Mouse (Mus musculus) hindbrain, embryonic 13.5 days (tissue): Measurements from ENCODE around the gene Clint1. TPM values are rescaled to one million over a fixed set of nuclear protein-coding genes. Genes with fewer than 3 reads are reported as not detected.

Experiments
- ATAC-seq: fragments of 200-750 bp; cut with Nextera tagmentation; 2 replicates; pipeline ENCODE4 v1.8.0; 2017; ENCODE audit warnings: moderate TSS enrichment; ENCODE audit not compliant: low FRiP score
- H3K27ac ChIP-seq: fragments of 300-500 bp; sonication (generic); 2 replicates; pipeline ENCODE4 v1.5.1; 2015; ENCODE audit warnings: inconsistent platforms, mild to moderate bottlenecking, moderate library complexity
- H3K27me3 ChIP-seq: fragments of 300-500 bp; sonication (generic); 2 replicates; pipeline ENCODE4 v1.6.1; 2015; ENCODE audit warnings: mild to moderate bottlenecking, inconsistent platforms
- H3K36me3 ChIP-seq: fragments of 300-500 bp; sonication (generic); 2 replicates; pipeline ENCODE4 v1.6.1; 2015; ENCODE audit warnings: mild to moderate bottlenecking, inconsistent platforms
- H3K4me1 ChIP-seq: fragments of 300-500 bp; sonication (generic); replicated peaks from 2 replicates; pipeline ENCODE4 v1.6.1; 2015; ENCODE audit warnings: inconsistent platforms
- H3K4me2 ChIP-seq: fragments of 300-500 bp; sonication (generic); 2 replicates; pipeline ENCODE4 v1.6.1; 2015; ENCODE audit warnings: inconsistent platforms, mild to moderate bottlenecking, moderate library complexity
- H3K4me3 ChIP-seq: fragments of 300-500 bp; sonication (generic); 2 replicates; pipeline ENCODE4 v1.5.1; 2015; ENCODE audit warnings: mild to moderate bottlenecking, inconsistent platforms
- H3K9ac ChIP-seq: fragments of 300-500 bp; sonication (generic); 2 replicates; pipeline ENCODE4 v1.6.1; 2015; ENCODE audit warnings: mild to moderate bottlenecking, inconsistent platforms
- H3K9me3 ChIP-seq: fragments of 300-500 bp; sonication (generic); 2 replicates; pipeline ENCODE4 v1.6.1; 2016; ENCODE audit warnings: inconsistent platforms
- WGBS: fragments of 180-500 bp; shearing (Covaris S2); methylation state at CpG from one replicate; pipeline ENCODE4 v1.1.7; 2015; 5-methylcytosine and 5-hydroxymethylcytosine counted together
- polyA plus RNA-seq: library from polyadenylated mRNA; unstranded; fragments of >200 nt; fragmentation: Nextera tagmentation; extraction: Ambion mirVana; gene quantifications from 2 replicates; pipeline ENCODE4 v1.2.1, GENCODE M21; 2015

Gene Clint1
- polyA plus RNA-seq, 1 experiment from 2014 or later: 48.1 TPM

DNA sequence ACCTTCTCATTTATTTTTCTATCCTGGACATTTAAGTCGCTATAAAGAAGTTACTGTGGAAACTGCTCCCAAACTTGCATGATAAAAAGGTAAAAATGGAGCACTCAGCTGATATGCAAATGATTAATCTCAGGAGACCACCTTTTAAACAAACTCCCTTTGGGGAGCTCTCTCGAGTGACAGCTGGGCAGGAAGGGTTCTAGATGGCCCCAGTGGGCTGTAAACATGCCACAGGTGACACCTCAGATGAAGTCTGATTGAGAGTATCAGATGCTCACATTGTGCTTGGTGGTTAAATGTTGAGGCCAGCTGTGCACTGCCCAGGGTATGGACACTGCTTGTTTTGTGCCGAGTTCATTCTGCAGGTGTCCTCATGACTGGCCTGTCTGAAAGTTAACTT is 2.0 kb upstream of the Clint1 start:
- Histone ChIP-seq H3K27me3 (no peaks in the 10 kb centered on the region), H3K4me3 (no peak overlapping the region), H3K4me1 (peaks cover 23% of the 10 kb centered on the region), H3K9ac (no peak overlapping the region), H3K4me2 (no peak overlapping the region), H3K27ac (no peak overlapping the region), H3K36me3 (no peaks in the 10 kb centered on the region), H3K9me3 (no peaks in the 10 kb centered on the region)
- 65% methylated on average over 3 of the region's 3 CpGs for WGBS
- no peak for ATAC-seq

DNA sequence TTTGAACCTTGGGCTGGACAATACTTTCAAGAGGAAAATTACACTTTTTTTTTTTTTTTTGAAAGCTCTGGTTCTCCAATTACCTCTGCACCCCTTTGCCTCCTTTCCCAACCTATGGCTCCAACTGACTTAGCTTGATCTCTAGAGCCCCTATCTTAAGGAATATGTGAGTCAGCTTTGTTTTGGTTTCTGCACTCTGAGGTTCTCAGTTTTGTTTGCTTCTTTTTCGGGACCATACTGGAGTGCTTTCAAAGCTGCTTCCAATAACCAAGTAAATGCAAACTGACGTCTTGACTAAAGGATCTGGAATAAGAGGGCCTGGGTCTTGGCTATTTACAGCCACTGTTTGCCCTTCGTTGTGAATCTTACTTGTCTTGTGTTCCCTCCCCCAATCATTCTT is 1.5 kb upstream of the Clint1 start:
- Histone ChIP-seq H3K4me1 (peaks cover 26% of the 10 kb centered on the region), H3K4me2 (no peak overlapping the region), H3K27me3 (no peaks in the 10 kb centered on the region), H3K4me3 (no peak overlapping the region), H3K36me3 (no peaks in the 10 kb centered on the region), H3K9ac (no peak overlapping the region), H3K9me3 (no peaks in the 10 kb centered on the region), H3K27ac (no peak overlapping the region)
- ATAC-seq: no peak
- 53% methylated on average over 3 of the region's 3 CpGs for WGBS

DNA sequence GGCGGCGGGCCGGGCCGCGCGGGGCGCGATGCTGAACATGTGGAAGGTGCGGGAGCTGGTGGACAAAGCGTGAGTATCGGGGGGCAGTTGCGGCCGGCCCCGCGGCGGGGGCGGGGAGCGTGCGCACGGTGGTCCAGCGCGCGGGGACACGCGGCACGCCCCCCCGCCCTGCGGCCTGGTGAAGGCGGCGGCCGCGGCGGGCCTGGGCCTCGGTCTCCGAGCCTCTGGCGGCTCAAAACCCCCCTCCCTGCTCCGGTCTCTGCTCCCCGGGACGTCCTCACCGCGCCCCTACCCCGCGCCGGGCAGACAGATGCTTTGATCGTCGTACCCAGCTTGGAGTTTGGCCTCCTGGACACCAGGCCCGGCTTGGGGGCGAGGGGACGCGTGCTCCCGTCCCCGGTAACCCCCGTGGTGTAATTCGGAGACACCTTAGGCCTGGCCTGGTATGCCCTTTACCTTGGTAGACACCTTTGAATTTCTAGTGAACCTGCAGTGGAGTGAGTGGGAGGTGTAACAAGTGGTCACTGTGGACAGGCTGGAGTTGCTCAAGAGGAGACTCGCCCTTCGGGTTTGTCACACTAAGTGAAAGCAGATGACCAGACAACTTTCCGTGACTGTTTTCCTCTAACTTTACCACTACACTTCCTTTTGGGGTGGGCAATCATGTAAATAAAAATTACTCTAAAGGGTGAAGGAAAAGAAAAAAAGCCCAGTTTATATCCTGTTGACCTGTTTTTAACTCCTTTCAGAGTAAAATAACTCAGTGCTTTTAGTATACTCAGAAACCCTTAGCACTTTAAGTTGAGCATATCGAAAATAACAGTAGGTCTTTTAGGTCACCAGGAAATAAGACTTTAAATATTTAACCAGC is 508 bp downstream of the Clint1 start:
- Histone ChIP-seq H3K4me3 (peak overlapping the region; percentile 92), H3K27me3 (no peaks in the 10 kb centered on the region), H3K9me3 (no peaks in the 10 kb centered on the region), H3K36me3 (peaks cover 3% of the 10 kb centered on the region; the same call in 1 of the 2 replicates), H3K4me2 (peak overlapping the region; percentile 70), H3K27ac (peak overlapping the region; percentile 86), H3K4me1 (peaks cover 44% of the 10 kb centered on the region), H3K9ac (peak overlapping the region; percentile 98)
- 2% methylated on average over 46 of the region's 58 CpGs for WGBS
- ATAC-seq: peak; percentile 85

DNA sequence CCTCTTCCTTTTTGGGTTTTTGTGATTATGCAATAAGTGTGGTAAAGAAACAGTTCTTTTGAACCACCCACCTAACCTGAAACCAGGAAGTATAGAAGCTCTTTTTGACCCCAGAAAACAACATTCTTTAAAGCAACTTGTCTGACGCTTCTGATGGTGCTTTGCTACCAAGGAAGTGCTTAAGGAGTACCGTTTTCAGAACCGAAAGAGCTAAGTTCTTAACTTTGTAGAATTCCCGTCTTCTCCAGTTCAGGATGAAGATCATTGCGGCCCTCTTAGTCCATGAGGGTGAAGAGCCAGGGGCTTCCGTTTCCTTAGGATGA is 1.1 kb downstream of the Clint1 start:
- H3K4me1 ChIP-seq: peaks cover 45% of the 10 kb centered on the region
- H3K4me2 ChIP-seq: peak overlapping the region; percentile 70
- 81% methylated on average over 6 of the region's 6 CpGs for WGBS

DNA sequence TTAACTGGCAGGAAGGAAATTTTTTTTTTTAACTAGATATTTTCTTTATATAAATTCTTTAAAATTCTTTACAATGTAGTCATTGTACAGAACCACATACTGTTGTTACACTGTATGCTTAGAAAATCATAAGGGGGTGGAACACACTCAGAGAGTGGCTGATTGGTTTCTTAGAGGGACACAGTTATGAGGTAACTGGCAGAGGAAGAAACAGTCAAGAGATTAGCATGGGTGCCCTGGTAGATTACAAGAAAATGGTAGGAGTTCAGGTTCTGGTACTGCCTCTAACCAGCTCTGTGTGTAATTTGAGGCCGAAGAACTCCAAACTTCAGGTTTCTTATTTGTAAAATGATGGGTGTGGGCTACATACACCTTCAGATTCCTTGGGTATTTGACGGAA is 2.1 kb downstream of the Clint1 start:
- Histone ChIP-seq H3K4me1 (peaks cover 45% of the 10 kb centered on the region), H3K4me2 (no peak overlapping the region), H3K27me3 (no peaks in the 10 kb centered on the region), H3K9me3 (no peaks in the 10 kb centered on the region), H3K36me3 (peaks cover 5% of the 10 kb centered on the region; the same call in 1 of the 2 replicates), H3K27ac (no peak overlapping the region), H3K4me3 (no peak overlapping the region), H3K9ac (no peak overlapping the region)
- 90% methylated on average over 2 of the region's 2 CpGs for WGBS
- no peak for ATAC-seq

More for the DNA sequence above, 1.1 kb downstream of the Clint1 start:
- Histone ChIP-seq H3K27ac (no peak overlapping the region), H3K36me3 (peaks cover 3% of the 10 kb centered on the region; the same call in 1 of the 2 replicates), H3K9ac (peak overlapping the region; percentile 51), H3K9me3 (no peaks in the 10 kb centered on the region), H3K27me3 (no peaks in the 10 kb centered on the region), H3K4me3 (peak overlapping the region; percentile 92)
- no peak for ATAC-seq

DNA sequence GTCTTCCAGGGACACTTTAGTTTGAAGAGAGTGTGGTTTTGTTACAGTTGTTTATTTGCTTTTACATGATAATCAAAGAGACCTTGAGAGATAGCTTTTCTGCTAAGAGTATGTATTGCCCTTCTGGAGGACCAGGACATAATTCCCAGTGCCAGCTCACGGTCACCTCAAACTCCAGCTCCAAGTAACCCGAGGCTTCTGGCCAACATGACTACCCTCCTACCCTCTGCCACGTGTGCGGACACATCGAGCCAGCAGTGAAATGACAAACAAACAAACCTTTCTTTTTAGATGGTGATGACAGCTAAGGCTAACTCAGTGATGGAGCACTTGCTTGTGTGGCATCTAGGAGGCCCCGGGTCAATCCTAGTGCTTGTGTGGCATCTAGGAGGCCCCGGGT is 2.5 kb downstream of the Clint1 start:
- no peak overlapping the region for H3K9ac ChIP-seq
- H3K27ac ChIP-seq: no peak overlapping the region
- no peak for ATAC-seq
- H3K36me3 ChIP-seq: peaks cover 6% of the 10 kb centered on the region; the same call in 1 of the 2 replicates
- WGBS: 85% methylated on average over 7 of the region's 7 CpGs
- H3K4me3 ChIP-seq: no peak overlapping the region
- H3K27me3 ChIP-seq: no peaks in the 10 kb centered on the region
- H3K4me2 ChIP-seq: no peak overlapping the region
- H3K4me1 ChIP-seq: peaks cover 45% of the 10 kb centered on the region
- no peaks in the 10 kb centered on the region for H3K9me3 ChIP-seq

DNA sequence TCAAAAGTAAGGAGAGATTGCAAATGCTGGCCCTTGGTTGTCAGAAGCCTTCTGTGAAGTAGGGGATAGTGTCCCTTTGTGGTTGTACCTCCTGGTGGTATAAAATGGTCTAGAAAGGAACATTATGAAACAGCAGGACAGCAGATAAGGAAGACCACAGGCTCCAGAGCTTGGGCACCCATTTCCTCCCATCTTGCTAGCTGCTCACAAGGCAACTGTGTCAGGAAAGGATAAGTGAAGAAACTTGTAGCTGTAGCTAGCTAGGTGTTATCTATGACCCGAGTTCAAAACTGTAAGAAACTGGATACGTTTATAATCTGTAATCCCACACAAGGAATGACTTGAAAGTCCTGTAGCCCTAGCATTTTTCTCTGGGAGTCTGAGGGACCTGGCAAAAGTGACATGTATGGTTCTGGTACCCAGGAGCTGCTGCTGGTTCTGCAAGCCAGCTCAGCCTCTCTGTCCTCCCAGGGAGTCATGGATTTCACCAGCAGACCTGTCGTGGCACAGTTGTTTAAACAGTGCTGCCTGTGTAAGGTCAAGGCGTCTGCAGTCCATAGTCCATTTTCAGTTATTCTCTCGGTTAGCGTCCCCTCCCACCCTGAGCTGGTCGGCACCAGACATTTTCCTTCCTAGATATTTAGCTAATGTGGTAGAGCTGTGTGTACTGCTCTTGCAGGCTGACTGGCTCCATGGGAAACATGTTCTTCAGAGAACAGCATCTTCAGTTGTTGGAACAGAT is 3.7 kb downstream of the Clint1 start:
- 89% methylated on average over 7 of the region's 7 CpGs for WGBS
- Histone ChIP-seq H3K4me2 (no peak overlapping the region), H3K36me3 (peaks cover 11% of the 10 kb centered on the region), H3K27ac (no peak overlapping the region), H3K4me1 (peaks cover 45% of the 10 kb centered on the region), H3K27me3 (no peaks in the 10 kb centered on the region), H3K9me3 (no peaks in the 10 kb centered on the region), H3K4me3 (no peak overlapping the region), H3K9ac (no peak overlapping the region; the same call in 1 of the 2 replicates)
- ATAC-seq: no peak

DNA sequence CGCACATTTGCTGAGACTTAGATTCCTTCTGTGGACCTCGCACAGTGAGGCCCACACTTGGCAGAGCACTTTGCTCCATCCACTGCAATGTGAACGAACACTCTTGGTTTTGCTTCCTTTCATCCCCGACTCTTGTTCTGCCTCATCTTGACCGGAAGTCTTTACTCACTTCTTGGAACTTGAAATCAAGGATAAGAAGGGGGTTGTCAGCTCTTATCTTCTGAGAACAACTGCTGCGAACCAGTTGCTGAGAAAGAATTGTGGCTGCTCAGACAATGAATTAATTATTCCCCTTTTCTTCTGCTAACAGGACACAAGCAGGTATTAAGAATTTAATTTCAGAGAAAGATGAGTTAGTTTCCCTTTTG is 4.3 kb downstream of the Clint1 start:
- Histone ChIP-seq H3K9ac (no peak overlapping the region; the same call in 1 of the 2 replicates), H3K27ac (no peak overlapping the region), H3K9me3 (no peaks in the 10 kb centered on the region), H3K4me3 (no peak overlapping the region), H3K4me1 (peaks cover 45% of the 10 kb centered on the region), H3K4me2 (no peak overlapping the region), H3K27me3 (no peaks in the 10 kb centered on the region), H3K36me3 (peaks cover 11% of the 10 kb centered on the region)
- 87% methylated on average over 6 of the region's 6 CpGs for WGBS
- no peak for ATAC-seq

DNA sequence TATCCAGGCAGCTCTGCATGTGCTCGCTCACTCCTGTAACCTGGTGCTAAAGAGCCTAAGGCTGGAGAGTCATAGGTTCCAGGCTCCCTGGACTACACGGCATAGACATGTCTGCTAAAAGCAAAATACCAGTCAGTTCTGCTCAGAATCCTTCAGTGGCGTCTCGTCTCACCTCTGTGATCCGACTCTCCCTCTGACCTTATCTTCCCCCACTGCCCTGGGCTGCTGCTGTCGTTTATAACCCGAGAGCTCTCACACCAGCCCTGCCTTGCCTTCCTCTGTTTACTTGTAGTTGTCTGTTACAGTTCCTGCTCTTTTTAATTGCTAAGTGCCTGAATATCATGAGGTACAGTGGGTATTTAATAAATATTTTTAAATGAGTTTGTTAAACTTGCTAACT is 9.5 kb downstream of the Clint1 start:
- H3K27me3 ChIP-seq: no peaks in the 10 kb centered on the region
- no peak overlapping the region for H3K4me3 ChIP-seq
- H3K4me2 ChIP-seq: no peak overlapping the region
- no peak for ATAC-seq
- no peak overlapping the region for H3K27ac ChIP-seq
- peaks cover 8% of the 10 kb centered on the region for H3K36me3 ChIP-seq
- WGBS: 93% methylated on average over 7 of the region's 7 CpGs
- peaks cover 9% of the 10 kb centered on the region; the same call in 1 of the 2 replicates for H3K4me1 ChIP-seq
- no peaks in the 10 kb centered on the region for H3K9me3 ChIP-seq
- no peak overlapping the region for H3K9ac ChIP-seq

DNA sequence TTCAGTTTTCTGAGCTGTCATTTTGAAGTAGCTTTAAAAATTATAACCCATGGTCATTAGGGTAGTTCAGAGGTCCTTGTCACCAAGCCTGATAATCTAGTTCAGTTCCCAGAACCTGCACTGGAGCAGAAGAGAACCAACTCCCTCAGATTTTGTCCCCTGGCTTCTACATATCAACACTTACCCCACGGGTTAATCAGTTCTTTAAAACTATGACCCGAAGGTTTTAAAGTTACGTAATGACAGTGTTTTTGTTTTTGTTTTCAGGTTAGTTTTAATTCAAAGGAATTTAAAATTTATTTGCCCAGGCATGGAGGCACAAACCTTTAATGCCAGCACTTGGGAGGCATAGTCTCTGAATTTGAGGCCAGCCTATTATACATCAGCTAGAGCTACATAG is 12.6 kb downstream of the Clint1 start:
- H3K9me3 ChIP-seq: no peaks in the 10 kb centered on the region
- no peak for ATAC-seq
- no peaks in the 10 kb centered on the region for H3K27me3 ChIP-seq
- no peak overlapping the region for H3K27ac ChIP-seq
- H3K36me3 ChIP-seq: peaks cover 5% of the 10 kb centered on the region; the same call in 1 of the 2 replicates
- H3K4me3 ChIP-seq: no peak overlapping the region
- H3K4me1 ChIP-seq: no peaks in the 10 kb centered on the region; the same call in 1 of the 2 replicates
- no peak overlapping the region for H3K9ac ChIP-seq
- WGBS: 98% methylated on average over 3 of the region's 3 CpGs
- H3K4me2 ChIP-seq: no peak overlapping the region

DNA sequence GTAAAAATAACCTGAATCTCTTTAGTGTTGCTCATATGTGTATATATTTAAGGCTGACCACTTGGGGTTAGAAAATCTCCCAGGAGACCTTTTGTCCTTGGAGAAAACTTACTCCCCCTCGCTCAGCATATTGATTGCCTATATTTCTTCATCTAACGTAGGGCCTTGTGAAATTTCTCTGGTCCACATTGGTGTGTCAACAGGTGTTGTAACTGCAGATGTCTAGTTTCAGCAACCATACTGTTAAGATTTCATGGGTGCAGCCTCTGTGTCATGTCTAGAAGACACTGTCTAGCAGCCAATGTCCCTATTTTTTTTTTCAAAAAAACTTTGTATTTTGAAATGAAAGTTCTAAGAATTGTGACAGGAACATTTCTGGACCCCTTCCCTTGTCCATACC is 14.0 kb downstream of the Clint1 start:
- 94% methylated on average over 2 of the region's 2 CpGs for WGBS
- H3K9me3 ChIP-seq: no peaks in the 10 kb centered on the region
- no peak overlapping the region for H3K4me3 ChIP-seq
- no peak for ATAC-seq
- H3K27me3 ChIP-seq: no peaks in the 10 kb centered on the region
- no peaks in the 10 kb centered on the region; the same call in 1 of the 2 replicates for H3K4me1 ChIP-seq
- no peak overlapping the region for H3K9ac ChIP-seq
- no peak overlapping the region for H3K4me2 ChIP-seq
- no peaks in the 10 kb centered on the region for H3K36me3 ChIP-seq
- no peak overlapping the region for H3K27ac ChIP-seq

DNA sequence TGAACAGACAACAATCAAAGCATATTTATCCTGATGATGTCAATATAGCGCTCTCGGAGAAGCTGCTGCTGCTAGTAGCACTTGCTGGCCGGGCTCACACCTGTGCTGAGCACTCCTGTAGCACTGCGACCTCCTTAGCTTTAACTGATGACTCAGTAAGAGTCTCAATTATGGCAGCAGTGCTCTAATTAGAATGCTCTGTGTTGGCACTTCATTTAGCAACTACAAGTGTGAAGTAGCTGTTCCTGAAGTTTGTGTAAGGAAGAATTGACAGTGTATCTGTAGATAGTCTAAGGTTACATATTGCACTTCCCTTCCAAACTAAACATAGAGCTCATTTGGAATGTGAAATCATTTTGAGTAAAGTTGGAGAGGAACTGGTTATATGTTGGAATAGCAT is 14.7 kb downstream of the Clint1 start:
- no peak overlapping the region for H3K4me2 ChIP-seq
- H3K27me3 ChIP-seq: no peaks in the 10 kb centered on the region
- no peak for ATAC-seq
- H3K36me3 ChIP-seq: no peaks in the 10 kb centered on the region
- 89% methylated on average over 4 of the region's 4 CpGs for WGBS
- H3K27ac ChIP-seq: no peak overlapping the region
- no peaks in the 10 kb centered on the region; the same call in 1 of the 2 replicates for H3K4me1 ChIP-seq
- H3K4me3 ChIP-seq: no peak overlapping the region
- no peak overlapping the region for H3K9ac ChIP-seq
- no peaks in the 10 kb centered on the region for H3K9me3 ChIP-seq
